Mouse (Mus musculus) megakaryocyte, embryonic 14.5 days (primary cell): ENCODE data around the gene Cep152.

Source experiments
- FLI1 ChIP-seq: IDR thresholded peaks from 2 replicates; pipeline ENCODE4 v1.6.1; 2012; ENCODE audit warnings: low read length, inconsistent platforms, mixed read lengths
- GATA1 ChIP-seq: IDR thresholded peaks from 3 replicates; pipeline ENCODE4 v1.6.1; 2012; ENCODE audit warnings: mixed read lengths, low read length, inconsistent platforms, borderline replicate concordance

DNA sequence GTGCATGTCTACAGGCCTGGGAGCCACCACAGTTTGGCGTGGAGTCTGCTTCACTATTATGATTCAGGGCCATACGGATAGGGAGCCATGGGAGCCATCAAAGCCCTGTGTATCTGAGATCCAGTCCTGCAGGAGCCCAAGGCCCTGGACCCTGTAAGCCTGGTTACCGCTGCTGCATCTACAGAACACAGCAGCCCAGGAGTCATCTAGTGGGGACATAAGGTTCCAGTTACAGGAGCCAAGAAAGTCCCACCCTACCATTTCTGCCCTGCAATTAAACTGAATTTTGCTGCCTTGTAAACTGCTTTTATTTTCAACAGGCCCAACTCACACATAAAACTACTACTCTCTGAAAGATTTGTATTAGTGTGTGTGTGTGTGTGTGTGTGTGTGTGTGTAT is 21.9 kb downstream of the Cep152 start:
- no peak for TF ChIP-seq FLI1
- TF ChIP-seq GATA1 = no peak
